Mouse (Mus musculus) ovary, postnatal 36 days (tissue): ENCODE measurements at regions not wholly inside any gene's neighbourhood (a gene's known extent, or its start where the extent isn't known, plus 50 kb on each side); places are given as distances from the start of the nearest gene placed in this dataset.

Source experiments
- DNase-seq: peaks from one replicate; pipeline ENCODE4 v3.0.0; 2022; ENCODE audit warnings: low spot score, mixed read lengths

DNA sequence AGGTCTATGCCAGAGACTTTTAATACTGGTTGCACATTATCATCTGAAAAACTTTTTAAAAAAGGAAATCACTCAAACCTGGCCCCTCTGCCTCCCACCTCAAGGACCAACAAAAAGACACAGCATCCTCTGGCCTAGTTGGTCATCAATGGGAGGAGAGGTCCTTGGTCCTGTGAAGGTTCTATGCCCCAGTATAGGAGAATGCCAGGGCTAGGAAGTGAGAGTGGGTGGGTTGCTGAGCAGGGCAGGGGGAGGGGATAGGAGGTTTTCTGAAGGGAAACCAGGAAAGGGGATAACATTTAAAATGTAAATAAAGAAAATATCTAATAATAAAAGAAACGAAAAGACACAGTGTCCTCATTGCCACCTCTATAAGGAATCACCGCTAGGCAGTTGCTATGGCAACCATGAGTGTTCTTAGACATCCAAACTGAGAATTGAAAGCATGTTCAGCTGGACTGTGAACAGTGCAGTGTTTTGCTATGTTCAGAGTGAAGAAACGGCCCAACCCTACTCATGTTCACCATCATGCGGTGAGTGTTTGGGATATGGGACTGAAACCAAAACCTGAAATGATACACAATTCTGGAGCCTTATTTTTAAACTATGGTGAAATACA, 82.5 kb upstream of the 4933402D24Rik start:
- DNase-seq, result no peak

DNA sequence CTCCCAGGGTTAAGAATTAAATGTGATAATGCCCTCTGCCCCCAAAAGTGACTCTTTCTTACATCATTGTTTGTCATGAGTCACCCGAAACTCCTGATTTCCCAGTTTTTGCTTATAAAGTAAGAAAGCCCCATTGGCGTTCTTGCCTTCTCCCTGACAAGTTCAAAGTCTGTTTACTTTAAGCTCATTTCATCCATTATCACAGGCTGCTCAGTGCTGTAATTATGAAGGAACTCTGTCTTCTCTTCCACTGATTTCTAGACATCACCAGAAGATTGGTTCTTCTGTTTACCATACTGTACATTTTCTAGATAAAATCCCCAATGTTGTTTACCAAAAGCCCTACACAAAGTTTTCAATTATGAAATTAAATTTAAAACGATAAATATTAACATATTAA, 81.2 kb upstream of the 4933402D24Rik start:
- no peak for DNase-seq

DNA sequence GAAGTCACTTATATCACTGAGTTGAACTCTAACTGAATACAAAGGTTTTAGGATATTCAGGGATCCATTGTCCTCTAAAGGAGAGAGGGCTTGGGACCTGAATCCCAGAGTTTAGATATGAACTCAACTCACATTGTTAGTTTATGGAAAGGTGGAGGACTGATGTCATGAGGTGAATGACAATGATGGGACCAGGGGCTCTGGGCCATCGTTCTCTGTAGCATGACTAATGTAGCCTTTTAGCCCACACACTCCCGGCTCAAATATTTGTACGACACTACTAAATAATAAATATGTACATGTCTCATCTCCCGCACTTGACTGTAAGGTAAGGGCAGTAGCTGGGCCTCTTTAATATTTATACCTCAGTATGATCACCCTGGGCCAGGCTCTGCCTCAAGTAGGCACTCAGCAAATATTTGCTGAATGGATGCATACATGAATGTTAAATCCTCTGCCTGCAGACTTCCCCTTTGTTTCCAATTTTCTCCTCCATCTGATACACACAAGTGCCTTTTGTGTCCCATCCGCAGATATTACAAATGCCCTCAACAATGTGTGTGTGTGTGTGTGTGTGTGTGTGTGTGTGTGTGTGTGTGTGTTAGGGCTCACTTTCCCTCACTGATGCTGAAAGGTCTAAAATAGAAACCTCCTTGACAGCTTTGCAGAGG, 59.2 kb upstream of the 4933402D24Rik start:
- no peak for DNase-seq

DNA sequence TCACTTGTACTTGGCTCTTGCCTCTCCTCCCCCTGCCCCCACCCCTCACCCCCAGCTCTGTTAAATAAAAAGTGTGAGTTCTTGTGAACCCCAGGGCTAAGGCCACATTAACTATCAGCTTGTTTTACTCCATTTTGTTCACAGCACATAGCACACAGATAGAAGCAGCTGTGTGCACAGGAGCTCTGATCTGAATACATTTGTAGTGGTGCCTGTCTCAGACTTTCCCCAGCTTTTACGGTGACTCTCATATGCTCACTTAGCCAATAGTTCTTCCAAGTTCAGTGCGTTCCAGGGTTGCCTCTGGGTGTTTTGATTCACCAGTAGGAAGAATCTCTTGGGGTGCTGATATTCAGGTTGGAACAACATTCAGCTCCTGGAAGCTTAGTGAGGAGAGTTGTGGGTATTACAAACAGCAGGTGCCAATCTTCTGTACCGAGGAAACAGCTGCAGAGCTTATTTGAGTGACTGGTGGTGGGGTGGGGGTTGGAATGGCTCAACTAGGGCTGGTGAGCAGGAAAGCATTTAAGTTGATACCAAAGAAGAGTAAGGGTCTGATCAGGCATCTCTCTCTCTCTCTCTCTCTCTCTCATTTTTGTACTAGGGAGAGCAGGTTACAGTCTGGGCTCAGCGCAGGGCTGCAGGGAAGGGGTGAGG, 51.7 kb upstream of the 4933402D24Rik start:
- DNase-seq, result no peak

DNA sequence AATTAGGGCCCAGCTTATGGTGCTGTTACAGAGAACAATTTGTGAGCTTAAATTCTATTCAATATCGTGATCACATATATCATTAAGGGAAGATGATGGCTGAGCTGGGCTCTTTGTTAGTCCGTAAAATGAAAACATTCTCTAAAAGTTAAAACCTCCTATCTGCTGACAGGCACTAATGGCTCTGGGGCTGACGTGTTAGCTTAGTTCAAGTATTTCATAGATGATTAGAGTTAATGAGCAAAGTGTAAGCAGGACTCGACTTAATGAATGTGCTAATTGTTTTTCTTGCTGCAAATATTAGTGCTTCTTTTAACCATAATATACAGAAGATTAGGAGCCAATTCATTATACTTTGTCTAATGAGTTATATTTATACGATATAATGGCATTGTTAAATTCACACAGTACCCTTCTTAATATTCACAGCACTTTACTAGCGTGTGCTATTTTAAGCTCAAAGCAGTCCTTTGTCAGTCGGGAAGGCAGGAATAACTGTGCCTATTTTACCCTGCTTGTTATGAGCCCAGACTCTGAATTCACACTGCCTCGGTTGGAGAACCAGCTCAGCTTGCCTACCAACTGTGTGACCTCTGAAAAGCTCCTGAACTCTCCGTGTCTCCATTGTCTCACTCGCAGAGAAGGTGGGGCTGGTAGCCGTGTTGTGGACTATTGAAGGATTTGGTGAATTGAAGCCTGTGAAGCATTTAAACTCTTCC, 50.6 kb upstream of the 4933402D24Rik start:
- no peak for DNase-seq
